Mouse (Mus musculus): ENCODE measurements at regions not wholly inside any gene's neighbourhood (a gene's known extent, or its start where the extent isn't known, plus 50 kb on each side); places are given as distances from the start of the nearest gene placed in this dataset.
A peak's percentile ranks its signal among the peaks of the same experiment; 100 is the strongest.

DNA sequence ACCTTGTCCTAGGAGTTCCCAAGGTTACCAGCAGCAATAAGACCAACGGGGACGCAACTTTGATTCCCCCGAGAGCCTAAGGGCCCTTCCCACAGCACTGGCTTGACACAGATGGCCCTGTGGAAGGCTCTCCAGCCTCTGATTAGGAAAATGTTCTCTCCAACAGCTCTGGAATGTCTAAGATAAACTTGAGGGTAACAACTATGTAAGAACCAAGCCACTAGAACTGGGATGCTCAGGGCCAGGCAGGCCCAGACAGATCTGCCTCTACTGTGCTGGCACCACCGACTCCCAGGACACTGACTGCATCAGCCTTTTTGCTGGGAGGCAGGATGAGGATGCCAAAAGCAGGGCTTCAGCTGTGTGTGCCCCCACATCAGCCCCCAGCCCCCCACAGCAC, 61.9 kb upstream of the Laptm4a start:
- no peak for ATAC-seq (ENCODE audit: extremely low read depth, insufficient number of reproducible peaks, low FRiP score, low TSS enrichment)
- 27% methylated on average over 4 of the region's 4 CpGs for WGBS
- no peak overlapping the region for H3K4me2 ChIP-seq
- 0 out of 2 replicates have a peak, but pooled peaks cover 4% of the 10 kb centered on the region for H3K27me3 ChIP-seq (replicated peaks)
- no peaks in the 10 kb centered on the region for H3K9me3 ChIP-seq
- no peak overlapping the region for H3K4me3 ChIP-seq
- H3K27ac ChIP-seq (replicated peaks) = peak overlapping the region; percentile 63
- H3K9ac ChIP-seq = peak overlapping the region; percentile 38; the same call in 1 of the 2 replicates
- H3K36me3 ChIP-seq = no peaks in the 10 kb centered on the region
- H3K4me1 ChIP-seq = peaks cover 39% of the 10 kb centered on the region

DNA sequence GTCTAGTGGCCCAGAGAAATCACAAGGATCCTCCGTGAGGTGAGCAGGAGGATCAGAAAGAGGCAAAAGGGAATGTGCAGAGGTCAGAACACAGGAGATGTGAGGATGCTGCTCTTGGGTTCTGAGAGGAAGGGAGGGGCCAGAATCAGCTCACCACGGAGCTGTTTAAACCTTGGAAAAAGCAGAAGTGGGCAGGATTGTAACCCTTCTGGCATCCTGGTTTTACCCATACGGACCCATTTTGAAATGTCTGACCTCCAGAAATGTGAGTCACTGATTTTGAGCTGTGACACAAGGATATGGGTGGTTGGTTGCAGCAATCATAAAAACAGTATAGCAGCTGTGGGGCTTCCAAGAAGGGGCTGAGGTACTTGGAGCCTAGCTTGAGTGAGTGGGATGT, 56.6 kb upstream of the Laptm4a start:
- no peak overlapping the region for H3K4me3 ChIP-seq
- H3K27me3 ChIP-seq (replicated peaks) = 0 out of 2 replicates have a peak, but pooled peaks cover 4% of the 10 kb centered on the region
- WGBS = 44% methylated on average over 3 of the region's 3 CpGs
- H3K27ac ChIP-seq (replicated peaks) = no peak overlapping the region
- no peaks in the 10 kb centered on the region for H3K36me3 ChIP-seq
- no peak overlapping the region for H3K9ac ChIP-seq
- peaks cover 10% of the 10 kb centered on the region for H3K4me1 ChIP-seq
- ATAC-seq (ENCODE audit: extremely low read depth, insufficient number of reproducible peaks, low FRiP score, low TSS enrichment) = no peak
- no peaks in the 10 kb centered on the region for H3K9me3 ChIP-seq
- no peak overlapping the region for H3K4me2 ChIP-seq

DNA sequence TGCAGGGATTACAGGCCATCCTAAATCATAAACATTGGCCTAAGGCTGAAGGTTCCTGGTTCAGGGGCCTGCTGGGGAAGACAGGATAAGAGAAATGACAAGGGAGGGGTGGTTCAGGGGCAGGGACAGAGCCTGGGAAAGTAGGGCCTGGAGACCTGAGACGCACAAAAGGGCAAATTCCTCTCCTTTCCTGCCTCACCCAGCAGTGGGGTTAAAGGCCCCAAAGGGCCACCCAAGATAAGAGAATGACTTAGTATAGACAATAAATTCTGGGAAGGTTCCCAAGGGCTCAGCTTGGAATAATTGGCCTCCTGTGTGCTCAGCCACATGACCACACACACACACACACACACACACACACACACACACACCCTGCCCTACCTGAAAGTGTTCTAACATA, 56.2 kb upstream of the Laptm4a start:
- Histone ChIP-seq H3K36me3 (no peaks in the 10 kb centered on the region), H3K27me3 (replicated peaks) (0 out of 2 replicates have a peak, but pooled peaks cover 4% of the 10 kb centered on the region), H3K4me1 (peaks cover 6% of the 10 kb centered on the region), H3K9ac (no peak overlapping the region), H3K4me2 (no peak overlapping the region), H3K9me3 (no peaks in the 10 kb centered on the region), H3K4me3 (no peak overlapping the region), H3K27ac (replicated peaks) (no peak overlapping the region)
- WGBS = 38% methylated on average over 1 of the region's 1 CpGs
- ATAC-seq (ENCODE audit: extremely low read depth, insufficient number of reproducible peaks, low FRiP score, low TSS enrichment) = no peak

DNA sequence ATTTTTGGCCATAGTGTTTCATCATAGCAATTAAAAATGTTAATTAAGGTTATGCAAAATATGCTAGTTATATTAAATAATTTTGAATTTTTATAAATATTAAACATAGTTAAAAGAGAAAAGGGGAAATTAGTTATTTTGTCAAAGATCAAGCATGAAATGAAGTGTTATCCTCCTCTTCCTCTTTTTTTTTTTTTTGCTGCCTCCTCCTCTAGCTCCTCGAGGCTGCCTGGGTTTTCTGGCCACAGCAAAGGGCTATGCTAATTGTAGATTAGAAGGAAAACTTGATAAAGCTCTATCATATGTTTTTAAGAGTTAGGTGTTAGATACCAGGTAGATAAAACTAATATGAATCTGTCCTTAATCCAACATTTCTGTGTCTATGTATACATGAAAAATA, 54.4 kb upstream of the Laptm4a start:
- no peak overlapping the region for H3K9ac ChIP-seq
- H3K36me3 ChIP-seq = no peaks in the 10 kb centered on the region
- H3K27me3 ChIP-seq (replicated peaks) = 0 out of 2 replicates have a peak, but pooled peaks cover 4% of the 10 kb centered on the region
- H3K9me3 ChIP-seq = no peaks in the 10 kb centered on the region
- no peak for ATAC-seq (ENCODE audit: extremely low read depth, insufficient number of reproducible peaks, low FRiP score, low TSS enrichment)
- H3K4me3 ChIP-seq = no peak overlapping the region
- H3K27ac ChIP-seq (replicated peaks) = no peak overlapping the region
- H3K4me1 ChIP-seq = peaks cover 4% of the 10 kb centered on the region
- H3K4me2 ChIP-seq = no peak overlapping the region
- 17% methylated on average over 1 of the region's 1 CpGs for WGBS

DNA sequence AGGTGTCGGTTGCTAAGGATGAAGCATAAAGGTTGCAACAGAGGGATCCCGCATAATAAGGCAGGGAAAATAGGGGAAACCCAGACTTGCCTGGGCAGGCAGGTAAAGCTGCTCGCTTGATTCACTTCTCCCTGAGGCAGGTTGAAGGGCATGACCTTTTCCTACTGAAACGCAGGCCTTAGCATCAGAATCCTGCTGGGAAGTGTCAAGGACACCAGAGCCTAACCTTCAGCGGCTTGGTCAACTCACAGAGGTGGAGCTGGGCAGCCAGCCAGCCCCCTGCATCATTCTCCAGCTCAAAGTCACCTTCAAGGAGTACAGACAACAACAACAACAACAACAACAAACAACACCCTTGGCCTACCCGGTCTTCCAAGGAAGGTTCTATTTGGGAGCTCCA, 52.8 kb upstream of the Laptm4a start:
- 52% methylated on average over 6 of the region's 6 CpGs for WGBS
- Histone ChIP-seq H3K9me3 (no peaks in the 10 kb centered on the region), H3K4me3 (no peak overlapping the region), H3K9ac (no peak overlapping the region), H3K36me3 (no peaks in the 10 kb centered on the region), H3K27ac (replicated peaks) (no peak overlapping the region), H3K4me2 (no peak overlapping the region), H3K4me1 (peaks cover 4% of the 10 kb centered on the region), H3K27me3 (replicated peaks) (0 out of 2 replicates have a peak, but pooled peaks cover 2% of the 10 kb centered on the region)
- ATAC-seq (ENCODE audit: extremely low read depth, insufficient number of reproducible peaks, low FRiP score, low TSS enrichment) = no peak

DNA sequence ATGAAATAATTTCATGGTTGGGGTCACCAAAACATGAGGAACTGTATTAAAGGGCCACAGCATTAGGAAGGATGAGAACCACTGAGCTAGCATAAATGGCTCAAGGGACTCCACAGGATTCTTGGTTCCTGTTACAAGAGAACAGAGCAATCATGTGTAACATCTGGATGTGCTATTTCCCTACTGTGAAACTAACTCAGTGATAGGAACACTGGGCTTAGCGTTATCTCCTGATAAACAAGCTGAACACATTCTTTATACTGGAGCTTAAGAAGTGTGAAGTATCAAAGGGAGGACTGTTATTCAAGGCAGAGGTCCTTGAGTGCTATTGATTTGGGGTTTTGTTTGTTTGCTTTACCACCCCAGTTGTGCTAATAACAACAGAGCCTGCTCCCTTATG, 52.3 kb upstream of the Laptm4a start:
- no peaks in the 10 kb centered on the region for H3K9me3 ChIP-seq
- 0% methylated on average over 1 of the region's 1 CpGs for WGBS
- no peak for ATAC-seq (ENCODE audit: extremely low read depth, insufficient number of reproducible peaks, low FRiP score, low TSS enrichment)

More for the DNA sequence above, 52.3 kb upstream of the Laptm4a start:
- no peak overlapping the region for H3K9ac ChIP-seq
- no peak overlapping the region for H3K4me2 ChIP-seq
- H3K4me3 ChIP-seq = no peak overlapping the region
- no peaks in the 10 kb centered on the region for H3K27me3 ChIP-seq (replicated peaks)
- no peak overlapping the region for H3K27ac ChIP-seq (replicated peaks)
- no peaks in the 10 kb centered on the region for H3K36me3 ChIP-seq
- H3K4me1 ChIP-seq = peaks cover 4% of the 10 kb centered on the region

Data from heart, embryonic 13.5 days (tissue).